Mouse (Mus musculus): Measurements from ENCODE around the gene Trpm4. TPM values are rescaled to one million over a fixed set of nuclear protein-coding genes. Genes with fewer than 3 reads are reported as not detected.
"Not testable (repeated sequence)": the region's sequence is repeated elsewhere in the genome, so short reads cannot be mapped to it uniquely, and the experiment has no call there.

Gene Trpm4
- polyA plus RNA-seq, 1 experiment from 2014 or later, result 1.7 TPM

- H3K9ac ChIP-seq (ENCODE audit: low read depth, low read length), result no peak overlapping the region
- no peaks in the 10 kb centered on the region for H3K4me1 ChIP-seq (ENCODE audit: control insufficient read depth, low read depth, low read length)
- 46% methylated on average over 11 of the region's 11 CpGs for WGBS (ENCODE audit: insufficient replicate concordance)
- H3K9me3 ChIP-seq (replicated peaks; ENCODE audit: control insufficient read depth, low read length), result no peaks in the 10 kb centered on the region
- H3K4me3 ChIP-seq (ENCODE audit: low read depth, low read length), result no peak overlapping the region
- no peak overlapping the region for H3K27ac ChIP-seq (ENCODE audit: low read length)
- no peak overlapping the region for H3K4me2 ChIP-seq (ENCODE audit: low read depth, low read length)
- no peak for ATAC-seq (ENCODE audit: low read depth)
- H3K27me3 ChIP-seq (ENCODE audit: control insufficient read depth, insufficient read depth, low read depth, low read length), result no peaks in the 10 kb centered on the region
- no peaks in the 10 kb centered on the region for H3K36me3 ChIP-seq (ENCODE audit: control insufficient read depth, insufficient read depth)
Measured at GRCm38 (mm10) chr7:45257063-45257840, 76.3 kb downstream of the Trpm4 start.

GRCm38 (mm10) chr7:45255822-45256221 lies 77.8 kb downstream of the Trpm4 start:
- H3K36me3 ChIP-seq (ENCODE audit: control insufficient read depth, insufficient read depth); H3K9ac ChIP-seq (ENCODE audit: low read depth, low read length); H3K27me3 ChIP-seq (ENCODE audit: control insufficient read depth, insufficient read depth, low read depth, low read length); ATAC-seq (ENCODE audit: low read depth); H3K9me3 ChIP-seq (replicated peaks; ENCODE audit: control insufficient read depth, low read length); H3K4me1 ChIP-seq (ENCODE audit: control insufficient read depth, low read depth, low read length); H3K27ac ChIP-seq (ENCODE audit: low read length); H3K4me3 ChIP-seq (ENCODE audit: low read depth, low read length); H3K4me2 ChIP-seq (ENCODE audit: low read depth, low read length): not testable (repeated sequence)
- WGBS (ENCODE audit: insufficient replicate concordance), result 45% methylated on average over 4 of the region's 7 CpGs

DNA sequence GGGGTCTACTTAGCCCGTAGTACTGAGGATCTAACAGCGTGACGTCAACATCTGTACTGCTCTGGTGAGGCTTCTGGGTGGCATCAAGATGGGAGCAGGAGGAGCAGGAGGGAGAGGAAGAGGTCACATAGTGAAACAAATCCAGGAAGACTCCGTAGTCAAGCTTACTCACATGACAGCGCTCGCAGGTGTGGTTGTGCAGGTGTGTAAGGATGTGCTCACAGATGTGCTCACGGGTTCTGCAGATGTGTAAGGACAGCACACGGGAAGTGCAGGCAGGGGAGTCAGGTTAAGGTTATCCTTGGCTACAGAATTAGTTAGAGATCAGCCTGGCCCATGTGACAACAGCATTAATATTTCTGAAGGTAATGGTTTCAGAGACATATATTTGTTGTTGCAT lies 79.8 kb downstream of the Trpm4 start:
- no peak overlapping the region for H3K4me3 ChIP-seq (ENCODE audit: low read depth, low read length)
- no peaks in the 10 kb centered on the region for H3K27me3 ChIP-seq (ENCODE audit: control insufficient read depth, insufficient read depth, low read depth, low read length)
- H3K9me3 ChIP-seq (replicated peaks; ENCODE audit: control insufficient read depth, low read length), result no peaks in the 10 kb centered on the region
- H3K9ac ChIP-seq (ENCODE audit: low read depth, low read length), result no peak overlapping the region
- 72% methylated on average over 8 of the region's 8 CpGs for WGBS (ENCODE audit: insufficient replicate concordance)
- no peaks in the 10 kb centered on the region for H3K4me1 ChIP-seq (ENCODE audit: control insufficient read depth, low read depth, low read length)
- no peaks in the 10 kb centered on the region for H3K36me3 ChIP-seq (ENCODE audit: control insufficient read depth, insufficient read depth)
- ATAC-seq (ENCODE audit: low read depth), result no peak
- H3K27ac ChIP-seq (ENCODE audit: low read length), result no peak overlapping the region
- no peak overlapping the region for H3K4me2 ChIP-seq (ENCODE audit: low read depth, low read length)

Other genes starting within 250 kb of the Trpm4 start
- gene Rcn3, start 241.6 kb downstream of the Trpm4 start, polyA plus RNA-seq (2015; fragmentation: Nextera tagmentation; extraction: Ambion mirVana), result 20.1 and 22.7 TPM in 2 replicates
- gene Fcgrt, start 229.9 kb downstream of the Trpm4 start, polyA plus RNA-seq (2015; fragmentation: Nextera tagmentation; extraction: Ambion mirVana), result 50.6 and 56.1 TPM in 2 replicates
- 646 and 744 TPM in 2 replicates for gene Rps11, start 209.3 kb downstream of the Trpm4 start, polyA plus RNA-seq (2015; fragmentation: Nextera tagmentation; extraction: Ambion mirVana)
- 558 and 645 TPM in 2 replicates for gene Rpl13a, start 205.0 kb downstream of the Trpm4 start, polyA plus RNA-seq (2015; fragmentation: Nextera tagmentation; extraction: Ambion mirVana)
- 0.12 TPM in 1 of 2 replicates, not detected in the other for gene Gm45713, start 197.5 kb downstream of the Trpm4 start, polyA plus RNA-seq (2015; fragmentation: Nextera tagmentation; extraction: Ambion mirVana)
- 3.0 and 3.1 TPM in 2 replicates for gene Flt3l, start 197.3 kb downstream of the Trpm4 start, polyA plus RNA-seq (2015; fragmentation: Nextera tagmentation; extraction: Ambion mirVana)
- gene Pih1d1, start 179.5 kb downstream of the Trpm4 start, polyA plus RNA-seq (2015; fragmentation: Nextera tagmentation; extraction: Ambion mirVana), result 42.3 and 42.8 TPM in 2 replicates
- 30.0 and 30.3 TPM in 2 replicates for gene Aldh16a1, start 179.2 kb downstream of the Trpm4 start, polyA plus RNA-seq (2015; fragmentation: Nextera tagmentation; extraction: Ambion mirVana)
- not detected in 2 replicates for gene Slc17a7, start 169.8 kb downstream of the Trpm4 start, polyA plus RNA-seq (2015; fragmentation: Nextera tagmentation; extraction: Ambion mirVana)
- not detected in 2 replicates for gene Gfy, start 154.2 kb downstream of the Trpm4 start, polyA plus RNA-seq (2015; fragmentation: Nextera tagmentation; extraction: Ambion mirVana)
- not detected in 2 replicates for gene Pth2, start 152.8 kb downstream of the Trpm4 start, polyA plus RNA-seq (2015; fragmentation: Nextera tagmentation; extraction: Ambion mirVana)
- 0.05 TPM in 1 of 2 replicates, not detected in the other for gene Ccdc155, start 128.9 kb downstream of the Trpm4 start, polyA plus RNA-seq (2015; fragmentation: Nextera tagmentation; extraction: Ambion mirVana)
- 1.5 and 2.2 TPM in 2 replicates for gene Dkkl1, start 121.6 kb downstream of the Trpm4 start, polyA plus RNA-seq (2015; fragmentation: Nextera tagmentation; extraction: Ambion mirVana)
- 5.0 and 6.5 TPM in 2 replicates for gene Tead2, start 118.0 kb downstream of the Trpm4 start, polyA plus RNA-seq (2015; fragmentation: Nextera tagmentation; extraction: Ambion mirVana)
- gene Cd37, start 94.7 kb downstream of the Trpm4 start, polyA plus RNA-seq (2015; fragmentation: Nextera tagmentation; extraction: Ambion mirVana), result 16.4 and 19.3 TPM in 2 replicates
- gene Slc6a16, start 92.7 kb downstream of the Trpm4 start, polyA plus RNA-seq (2015; fragmentation: Nextera tagmentation; extraction: Ambion mirVana), result not detected in 2 replicates
- gene Slc6a21, start 56.3 kb downstream of the Trpm4 start, polyA plus RNA-seq (2015; fragmentation: Nextera tagmentation; extraction: Ambion mirVana), result not detected in 2 replicates
- gene Hrc, start 1.5 kb upstream of the Trpm4 start, polyA plus RNA-seq (2015; fragmentation: Nextera tagmentation; extraction: Ambion mirVana), result 0.39 and 0.60 TPM in 2 replicates
- gene Ppfia3, start 33.2 kb upstream of the Trpm4 start, polyA plus RNA-seq (2015; fragmentation: Nextera tagmentation; extraction: Ambion mirVana), result 0.15 and 0.19 TPM in 2 replicates
- not detected in 2 replicates for gene Lin7b, start 36.8 kb upstream of the Trpm4 start, polyA plus RNA-seq (2015; fragmentation: Nextera tagmentation; extraction: Ambion mirVana)
- gene Snrnp70, start 62.0 kb upstream of the Trpm4 start, polyA plus RNA-seq (2015; fragmentation: Nextera tagmentation; extraction: Ambion mirVana), result 64.2 and 70.1 TPM in 2 replicates
- gene Kcna7, start 71.9 kb upstream of the Trpm4 start, polyA plus RNA-seq (2015; fragmentation: Nextera tagmentation; extraction: Ambion mirVana), result not detected in 2 replicates
- 0.09 and 0.26 TPM in 2 replicates for gene Ntf5, start 79.9 kb upstream of the Trpm4 start, polyA plus RNA-seq (2015; fragmentation: Nextera tagmentation; extraction: Ambion mirVana)
- not detected in 2 replicates for gene Lhb, start 87.0 kb upstream of the Trpm4 start, polyA plus RNA-seq (2015; fragmentation: Nextera tagmentation; extraction: Ambion mirVana)
- 7.6 and 8.9 TPM in 2 replicates for gene Gys1, start 101.1 kb upstream of the Trpm4 start, polyA plus RNA-seq (2015; fragmentation: Nextera tagmentation; extraction: Ambion mirVana)
- 58.8 and 59.4 TPM in 2 replicates for gene Ruvbl2, start 104.3 kb upstream of the Trpm4 start, polyA plus RNA-seq (2015; fragmentation: Nextera tagmentation; extraction: Ambion mirVana)
- 6,125 and 6,166 TPM in 2 replicates for gene Ftl1, start 126.1 kb upstream of the Trpm4 start, polyA plus RNA-seq (2015; fragmentation: Nextera tagmentation; extraction: Ambion mirVana)
- gene Bax, start 133.1 kb upstream of the Trpm4 start, polyA plus RNA-seq (2015; fragmentation: Nextera tagmentation; extraction: Ambion mirVana), result 63.3 and 63.4 TPM in 2 replicates
- 0.41 and 0.75 TPM in 2 replicates for gene Tulp2, start 148.1 kb upstream of the Trpm4 start, polyA plus RNA-seq (2015; fragmentation: Nextera tagmentation; extraction: Ambion mirVana)
- not detected in 2 replicates for gene Gm45808, start 153.0 kb upstream of the Trpm4 start, polyA plus RNA-seq (2015; fragmentation: Nextera tagmentation; extraction: Ambion mirVana)
- gene Dhdh, start 155.0 kb upstream of the Trpm4 start, polyA plus RNA-seq (2015; fragmentation: Nextera tagmentation; extraction: Ambion mirVana), result 2.5 and 3.3 TPM in 2 replicates
- gene Nucb1, start 176.6 kb upstream of the Trpm4 start, polyA plus RNA-seq (2015; fragmentation: Nextera tagmentation; extraction: Ambion mirVana), result 122 and 124 TPM in 2 replicates
- gene Ppp1r15a, start 192.5 kb upstream of the Trpm4 start, polyA plus RNA-seq (2015; fragmentation: Nextera tagmentation; extraction: Ambion mirVana), result 293 and 328 TPM in 2 replicates
- gene Plekha4, start 192.6 kb upstream of the Trpm4 start, polyA plus RNA-seq (2015; fragmentation: Nextera tagmentation; extraction: Ambion mirVana), result 0.47 and 0.78 TPM in 2 replicates
- gene Hsd17b14, start 221.1 kb upstream of the Trpm4 start, polyA plus RNA-seq (2015; fragmentation: Nextera tagmentation; extraction: Ambion mirVana), result 1.3 and 1.8 TPM in 2 replicates
- 44.0 and 44.6 TPM in 2 replicates for gene Bcat2, start 236.4 kb upstream of the Trpm4 start, polyA plus RNA-seq (2015; fragmentation: Nextera tagmentation; extraction: Ambion mirVana)

All from liver, embryonic 16.5 days (tissue).